Mouse (Mus musculus): ENCODE data around the gene Amacr. TPM values are rescaled to one million over a fixed set of nuclear protein-coding genes. Genes with fewer than 3 reads are reported as not detected.

Gene Amacr
- 1 to 10 TPM in 8 of 26 experiments, under 1 TPM in 10, not detected in 8; 0.29 to 4.2 (median 0.91) TPM for total RNA-seq (2018; cell fraction: chromatin; rRNA removed)
- total RNA-seq (2018; cell fraction: cytosol; rRNA removed) = 1 to 10 TPM; 1.7 to 4.6 (median 2.9) TPM
- 1 to 10 TPM in 20 of 26 experiments, under 1 TPM in 6; 0.56 to 6.7 (median 1.5) TPM for total RNA-seq (2018; cell fraction: nucleus; rRNA removed)
- 2.0 to 2.9 TPM (median 2.7 TPM) in 3 replicates for polyA plus RNA-seq (2018)

DNA sequence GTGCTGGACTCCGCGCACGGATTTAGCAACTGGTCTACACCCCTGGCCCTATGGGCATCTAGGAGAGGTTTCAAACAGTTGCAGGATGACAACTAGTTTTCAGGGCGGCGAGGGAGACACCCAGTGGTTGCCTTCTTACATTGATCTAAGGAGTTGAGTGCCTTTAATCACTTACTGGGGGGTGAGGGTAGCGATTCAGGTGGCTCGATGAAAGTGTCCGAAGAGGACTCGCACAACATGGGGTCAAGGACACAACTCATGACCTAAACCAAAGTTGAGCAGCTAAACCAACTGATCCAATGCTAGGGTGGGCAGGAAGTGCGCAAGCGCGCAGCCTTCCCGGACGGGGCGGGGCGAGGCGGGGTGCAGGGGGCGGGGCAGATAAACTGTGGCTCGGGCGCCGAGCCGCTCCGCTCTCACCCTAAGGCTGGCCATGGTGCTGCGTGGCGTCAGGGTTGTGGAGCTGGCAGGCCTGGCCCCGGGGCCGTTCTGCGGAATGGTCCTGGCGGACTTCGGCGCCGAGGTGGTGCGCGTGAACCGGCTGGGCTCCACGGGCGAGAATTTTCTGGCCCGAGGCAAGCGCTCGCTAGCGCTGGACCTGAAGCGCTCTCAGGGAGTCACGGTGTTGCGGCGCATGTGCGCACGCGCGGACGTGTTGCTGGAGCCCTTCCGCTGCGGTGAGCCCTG lies at the start of gene Amacr:
Gene Amacr, plus strand, starts transcription at position 380 of the 687 bp plus-strand sequence.
- 2% methylated on average over 51 of the region's 52 CpGs for WGBS (ENCODE audit: missing documents)
- Histone ChIP-seq H3K4me3 (ENCODE audit: inconsistent target) (peak within 1 kb of the TSS; percentile 36), H3K27ac (peak within 1 kb of the TSS; percentile 34; the same call in 1 of the 2 replicates), H3K36me3 (ENCODE audit: inconsistent target) (no peaks in the 10 kb centered on the region), H3K79me2 (ENCODE audit: inconsistent target) (no peaks in the 10 kb centered on the region)

DNA sequence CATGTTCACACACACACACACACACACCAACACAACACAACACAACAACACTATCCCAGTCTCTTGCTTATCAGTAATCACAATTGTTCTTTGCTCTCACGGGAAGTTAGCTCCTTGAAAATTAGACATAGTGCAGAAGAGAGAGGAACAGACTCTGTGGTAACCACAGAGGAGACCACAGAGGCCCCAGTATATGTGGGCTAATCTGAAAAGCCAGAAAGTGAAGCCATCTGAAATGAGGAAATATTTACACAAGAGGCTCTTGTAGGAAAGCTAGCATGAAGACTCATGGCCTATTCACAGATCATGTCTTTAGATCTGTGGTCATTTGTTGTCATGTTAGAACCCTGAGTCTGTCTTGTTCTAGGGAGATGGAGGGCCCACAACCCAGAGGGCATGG lies 47.6 kb upstream of the Amacr start:
- Histone ChIP-seq H3K36me3 (ENCODE audit: inconsistent target) (no peaks in the 10 kb centered on the region), H3K4me3 (ENCODE audit: inconsistent target) (no peak overlapping the region)
- WGBS (ENCODE audit: missing documents) = 0% methylated on average over 1 of the region's 1 CpGs

DNA sequence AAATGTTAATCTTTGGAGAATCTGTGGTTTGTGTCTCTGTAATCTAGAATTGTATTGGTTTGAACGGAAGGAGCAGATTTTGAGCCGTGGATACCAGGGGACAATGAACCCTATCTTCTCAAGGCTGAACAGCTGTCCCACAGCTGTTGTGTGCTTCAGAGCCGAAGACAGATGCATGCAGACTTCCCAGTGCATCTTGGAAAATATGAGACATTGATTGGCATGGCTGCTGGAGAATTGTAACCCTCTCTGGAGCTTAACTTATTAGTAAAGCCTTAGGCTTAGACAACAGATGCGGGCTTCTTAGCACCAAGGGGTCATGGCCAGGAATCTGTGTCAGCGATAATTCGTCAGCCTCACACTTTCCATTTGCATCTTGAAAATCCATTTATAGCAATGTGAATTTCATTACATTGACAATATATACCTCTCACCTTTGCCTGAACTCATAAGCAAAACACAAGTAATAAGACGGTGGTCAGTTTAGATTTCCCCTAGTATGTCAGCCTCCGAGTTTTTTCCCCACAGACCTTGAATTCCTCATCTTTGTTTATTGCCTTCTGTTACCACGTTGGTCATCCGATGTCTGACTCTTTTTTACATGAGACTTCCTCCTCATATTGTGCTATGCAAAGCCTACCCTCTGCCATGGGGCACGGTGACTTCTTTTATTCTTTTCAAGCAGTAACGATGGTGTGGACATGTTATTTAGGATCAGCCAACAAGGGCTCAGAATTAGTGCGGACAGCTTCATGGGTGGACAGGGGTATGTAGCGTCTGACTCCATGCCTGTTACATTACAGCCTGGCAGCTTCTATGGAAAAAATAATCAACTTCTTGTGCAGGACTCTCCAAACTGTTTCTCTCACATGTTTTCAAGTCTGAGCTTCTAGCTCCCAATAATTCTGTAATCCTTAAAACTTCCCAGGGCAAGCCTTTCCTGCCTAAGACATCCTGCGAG lies 41.1 kb upstream of the Amacr start:
- Histone ChIP-seq H3K27ac (no peak overlapping the region), H3K36me3 (ENCODE audit: inconsistent target) (no peaks in the 10 kb centered on the region), H3K79me2 (ENCODE audit: inconsistent target) (no peaks in the 10 kb centered on the region), H3K4me3 (ENCODE audit: inconsistent target) (no peak overlapping the region)
- WGBS (ENCODE audit: missing documents) = 91% methylated on average over 15 of the region's 15 CpGs

More for the DNA sequence above, 47.6 kb upstream of the Amacr start:
- Histone ChIP-seq H3K79me2 (ENCODE audit: inconsistent target) (no peaks in the 10 kb centered on the region), H3K27ac (no peak overlapping the region)

DNA sequence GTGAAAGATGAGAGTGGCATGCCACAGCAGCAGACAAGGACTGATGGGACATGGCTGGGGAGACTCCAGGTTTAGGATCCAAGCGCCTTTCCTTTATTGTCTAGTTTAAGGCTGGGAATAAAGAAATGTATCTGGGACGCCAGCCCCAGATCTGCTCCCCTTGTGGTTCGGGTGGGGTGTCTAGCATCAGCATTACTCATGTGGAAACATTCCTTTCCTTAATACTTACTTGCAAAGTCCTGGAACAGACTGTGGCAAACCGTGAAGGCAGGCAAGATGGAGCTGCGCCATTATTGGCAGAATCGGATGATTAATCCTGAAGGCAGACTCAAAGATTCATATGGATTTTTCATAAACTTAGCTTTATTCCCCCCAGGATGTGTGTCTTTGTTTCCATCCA lies 39.7 kb upstream of the Amacr start:
- H3K27ac ChIP-seq = no peak overlapping the region
- 85% methylated on average over 6 of the region's 6 CpGs for WGBS (ENCODE audit: missing documents)
- H3K4me3 ChIP-seq (ENCODE audit: inconsistent target) = no peak overlapping the region
- H3K36me3 ChIP-seq (ENCODE audit: inconsistent target) = no peaks in the 10 kb centered on the region
- no peaks in the 10 kb centered on the region for H3K79me2 ChIP-seq (ENCODE audit: inconsistent target)

DNA sequence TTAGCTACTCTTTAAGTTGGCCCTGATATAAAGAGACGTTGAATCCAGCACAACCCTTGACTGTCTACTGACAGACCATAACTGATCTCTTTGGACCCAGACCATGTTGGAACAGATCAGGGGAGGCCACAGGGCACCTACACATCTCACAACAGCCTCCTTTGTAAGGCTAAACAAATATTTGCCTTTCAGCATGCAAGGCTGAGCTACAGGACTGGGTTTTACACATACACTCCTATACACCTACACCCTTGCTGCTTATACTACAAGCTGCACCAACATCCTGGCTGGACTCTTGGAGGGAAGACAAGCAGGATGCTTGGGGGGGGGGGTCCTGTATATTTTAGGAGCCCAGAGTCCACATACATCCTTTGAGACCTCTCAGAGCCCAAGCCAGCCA lies 33.7 kb upstream of the Amacr start:
- H3K4me3 ChIP-seq (ENCODE audit: inconsistent target) = no peak overlapping the region
- H3K79me2 ChIP-seq (ENCODE audit: inconsistent target) = no peaks in the 10 kb centered on the region
- no peaks in the 10 kb centered on the region for H3K36me3 ChIP-seq (ENCODE audit: inconsistent target)
- 100% methylated on average over 1 of the region's 1 CpGs for WGBS (ENCODE audit: missing documents)
- no peak overlapping the region for H3K27ac ChIP-seq

DNA sequence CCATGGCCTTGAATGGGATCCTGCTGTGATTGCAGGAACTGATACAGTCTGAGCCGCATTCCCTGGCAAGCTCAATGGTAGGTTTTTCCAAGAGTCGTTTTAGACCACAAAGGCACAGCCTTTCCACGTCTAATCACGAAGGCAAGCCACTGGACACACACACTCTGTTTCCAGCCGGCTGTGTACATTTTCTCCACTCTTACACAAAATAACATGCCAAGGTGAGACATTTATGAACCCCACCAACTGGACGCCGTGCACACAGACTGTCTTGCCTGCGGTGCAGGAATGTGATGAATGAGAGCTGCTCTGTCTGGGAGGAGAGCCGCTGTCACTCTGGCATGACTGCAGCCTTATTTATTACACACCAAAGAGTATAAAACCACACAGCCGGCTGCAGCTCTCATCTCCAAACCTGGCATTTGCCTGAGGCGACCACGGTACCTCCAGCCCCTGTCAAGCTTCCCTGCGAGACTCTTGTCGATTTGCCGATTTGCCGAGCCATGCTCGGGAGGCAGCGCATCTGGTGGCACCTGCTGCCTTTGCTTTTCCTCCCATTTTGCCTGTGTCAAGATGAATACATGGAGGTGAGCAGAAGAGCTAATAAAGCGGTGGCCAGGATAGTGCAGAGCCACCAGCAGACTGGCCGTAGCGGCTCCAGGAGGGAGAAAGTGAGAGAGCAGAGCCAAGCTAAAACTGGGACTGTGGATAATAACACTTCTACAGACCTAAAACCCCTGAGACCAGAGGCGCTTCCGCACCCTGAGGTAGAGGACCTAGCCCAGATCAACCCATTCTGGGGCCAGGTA lies 29.4 kb upstream of the Amacr start, which contains the start of gene C1qtnf3:
Gene C1qtnf3, plus strand, starts transcription at position 382 of the 809 bp plus-strand sequence.
- Histone ChIP-seq H3K4me3 (ENCODE audit: inconsistent target) (no peak within 1 kb of the TSS), H3K79me2 (ENCODE audit: inconsistent target) (no peaks in the 10 kb centered on the region), H3K36me3 (ENCODE audit: inconsistent target) (no peaks in the 10 kb centered on the region), H3K27ac (no peak within 1 kb of the TSS)
- 83% methylated on average over 23 of the region's 23 CpGs for WGBS (ENCODE audit: missing documents)

DNA sequence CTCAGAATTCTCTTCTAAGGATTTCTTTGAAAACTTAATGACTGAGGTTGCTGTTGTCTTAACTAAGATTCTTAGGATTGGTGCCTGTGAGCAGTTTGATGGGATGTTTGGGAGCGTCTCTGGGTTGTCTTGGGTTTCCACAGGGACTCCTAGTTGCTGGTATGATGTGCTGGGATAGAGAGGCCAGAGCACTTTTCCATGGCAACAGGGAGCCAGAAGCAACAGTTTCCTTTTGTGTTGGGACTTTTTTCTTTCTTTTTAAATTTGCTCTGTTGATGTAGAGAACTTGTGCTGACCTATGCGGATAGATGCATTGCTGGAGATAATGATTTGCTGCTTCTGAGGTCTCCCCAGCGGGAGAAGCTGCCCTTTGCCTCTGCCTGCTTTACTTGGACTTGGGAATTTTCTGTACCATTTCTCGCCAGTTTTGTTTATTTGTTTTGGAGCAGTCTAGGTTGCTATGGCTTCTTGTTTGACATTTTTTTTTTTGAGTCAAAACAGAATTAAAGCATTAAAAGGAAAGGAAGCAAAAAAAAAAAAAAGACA lies 28.7 kb upstream of the Amacr start:
- H3K36me3 ChIP-seq (ENCODE audit: inconsistent target) = no peaks in the 10 kb centered on the region
- no peak overlapping the region for H3K4me3 ChIP-seq (ENCODE audit: inconsistent target)
- H3K79me2 ChIP-seq (ENCODE audit: inconsistent target) = no peaks in the 10 kb centered on the region
- WGBS (ENCODE audit: missing documents) = 67% methylated on average over 4 of the region's 4 CpGs
- H3K27ac ChIP-seq = no peak overlapping the region

DNA sequence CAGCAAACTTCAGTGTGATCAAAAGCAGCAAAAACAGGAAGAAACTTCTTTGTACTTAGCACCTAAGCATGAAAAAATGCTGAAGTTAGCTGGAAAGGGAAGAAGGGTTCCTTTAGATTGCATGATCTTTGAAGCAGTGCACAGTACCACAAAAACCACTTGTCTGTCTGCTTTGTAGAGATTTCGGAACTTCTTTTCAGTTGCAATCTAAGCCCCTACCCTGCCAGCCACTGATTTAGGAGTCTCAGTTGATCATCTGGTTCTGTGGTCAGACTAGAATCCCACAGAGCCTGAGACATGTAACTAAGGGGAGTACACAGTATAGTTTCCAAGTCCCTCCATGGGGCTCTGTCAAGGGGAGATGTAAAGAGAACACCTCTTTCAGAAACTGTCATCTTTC lies 28.1 kb upstream of the Amacr start:
- no peaks in the 10 kb centered on the region for H3K36me3 ChIP-seq (ENCODE audit: inconsistent target)
- H3K27ac ChIP-seq = no peak overlapping the region
- no peak overlapping the region for H3K4me3 ChIP-seq (ENCODE audit: inconsistent target)
- H3K79me2 ChIP-seq (ENCODE audit: inconsistent target) = no peaks in the 10 kb centered on the region
- 0% methylated on average over 1 of the region's 1 CpGs for WGBS (ENCODE audit: missing documents)

DNA sequence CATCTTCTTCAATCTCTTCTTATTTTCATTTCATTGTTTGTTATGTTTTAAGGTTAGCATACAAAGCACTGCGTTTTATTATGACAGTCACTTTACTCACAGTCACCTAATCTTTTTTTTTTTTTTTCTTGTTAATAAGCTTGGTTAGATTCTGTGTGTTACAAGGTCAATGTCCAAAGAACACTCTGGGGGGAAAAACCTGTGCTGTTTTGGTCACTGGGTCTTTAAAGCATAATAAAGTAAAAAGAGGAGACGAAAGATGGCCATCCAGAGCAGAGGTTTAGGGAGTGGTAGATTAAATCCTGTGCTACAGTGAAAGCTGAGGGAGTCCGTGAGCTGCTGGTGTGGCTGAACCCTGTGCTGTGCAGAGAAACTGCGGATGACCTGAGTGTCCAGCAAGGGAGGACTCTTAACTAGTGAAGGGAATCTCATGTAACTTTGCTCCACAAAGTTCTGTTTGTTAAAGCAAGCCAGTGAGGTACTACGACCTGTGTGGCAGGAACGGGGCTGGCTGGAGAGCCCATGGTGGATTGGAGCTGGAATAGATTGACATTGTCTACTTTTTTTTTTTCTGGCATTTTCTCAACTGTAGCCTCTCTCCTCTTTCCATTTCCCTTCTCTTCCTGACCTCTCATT lies 27.1 kb upstream of the Amacr start:
- no peaks in the 10 kb centered on the region for H3K79me2 ChIP-seq (ENCODE audit: inconsistent target)
- 87% methylated on average over 6 of the region's 6 CpGs for WGBS (ENCODE audit: missing documents)
- no peak overlapping the region for H3K4me3 ChIP-seq (ENCODE audit: inconsistent target)
- no peaks in the 10 kb centered on the region for H3K36me3 ChIP-seq (ENCODE audit: inconsistent target)
- no peak overlapping the region for H3K27ac ChIP-seq

DNA sequence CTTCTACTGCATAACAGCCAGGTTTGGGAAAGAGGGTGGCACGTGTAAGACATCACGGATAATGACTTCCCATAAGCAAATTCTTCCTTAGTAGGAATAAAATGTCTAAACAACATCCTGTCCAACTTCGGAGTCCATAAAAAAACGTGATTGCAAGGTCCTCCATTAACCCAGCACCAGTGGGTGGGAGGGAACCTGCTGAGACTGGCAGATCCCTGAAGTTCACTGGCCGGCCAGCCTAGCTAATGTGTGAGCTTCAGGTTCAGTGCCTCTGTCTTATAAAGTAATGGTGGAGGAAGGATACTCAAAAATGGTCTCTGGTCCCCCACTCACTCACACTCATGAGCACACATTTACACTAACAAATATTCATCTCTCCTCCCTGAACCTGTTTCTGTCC lies 26.4 kb upstream of the Amacr start:
- no peaks in the 10 kb centered on the region for H3K36me3 ChIP-seq (ENCODE audit: inconsistent target)
- H3K4me3 ChIP-seq (ENCODE audit: inconsistent target) = no peak overlapping the region
- no peaks in the 10 kb centered on the region for H3K79me2 ChIP-seq (ENCODE audit: inconsistent target)
- H3K27ac ChIP-seq = no peak overlapping the region
- WGBS (ENCODE audit: missing documents) = 45% methylated on average over 5 of the region's 5 CpGs

DNA sequence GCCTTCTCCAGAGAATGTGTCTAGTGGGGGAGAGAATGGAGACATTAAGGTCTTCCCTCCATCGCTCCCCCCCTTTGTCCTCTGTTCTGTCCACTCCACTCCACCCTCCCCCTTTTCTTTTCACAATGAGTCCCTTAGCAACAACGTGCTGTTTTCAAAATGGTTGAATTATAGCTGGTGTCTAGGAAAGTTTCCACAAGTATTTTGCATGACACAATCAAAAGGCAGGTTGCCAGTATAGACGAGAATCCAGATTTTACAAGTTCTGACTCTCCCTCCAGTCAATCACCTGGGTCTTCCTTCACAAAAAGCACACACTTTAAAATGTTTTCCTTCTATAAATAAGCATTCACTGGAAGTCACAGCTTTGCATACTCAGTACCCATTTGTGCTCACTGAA lies 24.9 kb upstream of the Amacr start:
- Histone ChIP-seq H3K27ac (no peak overlapping the region), H3K36me3 (ENCODE audit: inconsistent target) (no peaks in the 10 kb centered on the region)
- WGBS (ENCODE audit: missing documents) = 76% methylated on average over 3 of the region's 3 CpGs

DNA sequence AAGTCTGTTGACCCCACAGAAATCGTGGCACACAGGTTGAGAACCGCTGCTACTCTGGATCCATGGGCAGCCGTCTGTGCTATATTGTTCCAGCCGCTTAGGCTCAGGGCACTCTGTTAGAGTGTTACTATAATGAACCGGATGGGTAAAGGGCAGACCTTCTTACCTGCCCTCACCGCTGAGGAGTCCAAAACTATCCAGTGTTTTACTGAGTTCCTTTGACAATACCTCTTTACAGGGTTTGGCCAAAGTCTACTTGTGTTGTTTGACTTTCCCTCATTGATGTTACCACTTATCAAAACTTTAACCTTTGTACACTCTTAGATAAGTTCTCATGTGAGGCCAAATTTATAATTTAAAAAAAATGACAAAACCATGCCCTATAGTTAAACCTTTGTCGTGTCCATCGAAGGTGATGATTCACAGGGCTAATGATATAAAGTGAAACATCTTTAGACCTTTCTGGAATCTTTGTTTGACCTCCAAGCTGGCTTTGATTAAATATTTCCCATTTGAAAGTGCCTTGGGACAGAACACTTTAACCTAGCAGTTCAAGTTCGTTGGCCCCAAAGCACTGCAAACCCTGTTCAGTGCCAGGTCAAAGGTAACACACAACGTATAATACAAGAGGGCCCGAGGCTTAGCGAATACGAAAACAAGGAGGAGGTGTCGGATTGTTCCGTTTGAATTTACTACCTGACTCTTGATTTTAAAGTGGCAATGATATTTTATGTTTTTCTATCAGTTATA lies 22.1 kb upstream of the Amacr start:
- H3K79me2 ChIP-seq (ENCODE audit: inconsistent target) = no peaks in the 10 kb centered on the region
- no peak overlapping the region for H3K27ac ChIP-seq
- H3K36me3 ChIP-seq (ENCODE audit: inconsistent target) = no peaks in the 10 kb centered on the region
- WGBS (ENCODE audit: missing documents) = 95% methylated on average over 15 of the region's 15 CpGs
- H3K4me3 ChIP-seq (ENCODE audit: inconsistent target) = no peak overlapping the region

More for the DNA sequence above, 24.9 kb upstream of the Amacr start:
- no peak overlapping the region for H3K4me3 ChIP-seq (ENCODE audit: inconsistent target)
- no peaks in the 10 kb centered on the region for H3K79me2 ChIP-seq (ENCODE audit: inconsistent target)

DNA sequence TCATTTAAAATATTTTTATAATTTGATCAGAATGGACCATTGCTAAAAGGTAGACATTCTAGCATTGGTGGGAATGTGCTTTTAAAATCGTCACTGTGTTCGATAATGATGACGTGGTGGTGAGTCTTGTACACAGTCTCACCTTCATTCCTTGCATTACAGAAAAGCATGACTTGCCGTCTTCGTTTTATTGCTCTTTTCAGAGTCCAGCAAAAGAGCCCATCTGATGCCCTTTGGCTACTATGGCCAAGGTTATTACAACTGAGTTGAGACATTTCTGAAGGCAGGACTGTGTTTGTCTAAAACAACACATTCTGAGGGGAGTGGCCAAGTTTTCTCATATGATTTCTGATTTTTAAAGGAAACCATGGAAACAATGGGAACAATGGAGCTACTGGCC lies 21.3 kb upstream of the Amacr start:
- Histone ChIP-seq H3K4me3 (ENCODE audit: inconsistent target) (no peak overlapping the region), H3K79me2 (ENCODE audit: inconsistent target) (no peaks in the 10 kb centered on the region), H3K27ac (no peak overlapping the region), H3K36me3 (ENCODE audit: inconsistent target) (no peaks in the 10 kb centered on the region)
- WGBS (ENCODE audit: missing documents) = 96% methylated on average over 5 of the region's 5 CpGs

Measured in macrophage (primary cell).